In genomic region chrX:159606936-159607335, GRCm38 (mm10) we compare ENCODE assay signal across 8 mouse cellular contexts. TPM values are rescaled to one million over a fixed set of nuclear protein-coding genes. Genes with fewer than 3 reads are reported as not detected.
A peak's percentile ranks its signal among the peaks of the same experiment; 100 is the strongest.
DNase-seq lines count a peak whose midpoint lies in the region.

No protein-coding gene starts in this region.

- DNase-seq in adrenal gland, postnatal 10 days = peak; percentile 14
- DNase-seq in adrenal gland, postnatal 25 days = no peak
- peak; percentile 11 to 24 for DNase-seq in layer of hippocampus, postnatal 10 days (ENCODE audit: low spot score in 2 of 2)
- DNase-seq in layer of hippocampus, postnatal 36 days = no peak
- DNase-seq in MN1 (ENCODE audit: low spot score) = peak; percentile 42
- DNase-seq in induced T-regulatory cell, adult 2 months (ENCODE audit: low read depth) = peak; percentile 90
- DNase-seq in frontal cortex, postnatal 10 days (ENCODE audit: low spot score in 2 of 2) = no peak
- DNase-seq in heart, embryonic 10.5 days (ENCODE audit: low spot score) = no peak

- no peak overlapping the region for H3K4me3 ChIP-seq in heart, embryonic 10.5 days

- no peaks in the 10 kb centered on the region for H3K9me3 ChIP-seq in heart, embryonic 10.5 days

- 43% methylated on average over 6 of the region's 6 CpGs for WGBS in heart, embryonic 10.5 days

- H3K27me3 ChIP-seq in heart, embryonic 10.5 days (ENCODE audit: insufficient read depth, poor library complexity, severe bottlenecking) = no peaks in the 10 kb centered on the region

- no peaks in the 10 kb centered on the region for H3K4me1 ChIP-seq in heart, embryonic 10.5 days

- H3K36me3 ChIP-seq in heart, embryonic 10.5 days = no peaks in the 10 kb centered on the region

- H3K27ac ChIP-seq in heart, embryonic 10.5 days = no peak overlapping the region

RNA-seq across cellular contexts. Expression of gene Sh3kbp1, which starts 20.1 kb away (rescaled TPM):
- 10 to 100 TPM; 52.6 to 58.7 TPM for total RNA-seq in adrenal gland, postnatal 10 days (2021)
- 20.9 and 28.5 TPM in 2 replicates for total RNA-seq in adrenal gland, postnatal 25 days (2021)
- 10 to 100 TPM; 57.8 to 67.0 TPM for total RNA-seq in layer of hippocampus, postnatal 10 days (2021)
- total RNA-seq in layer of hippocampus, postnatal 36 days (2021) = 10 to 100 TPM; 37.1 to 39.1 TPM
- 54.1 and 80.8 TPM in 2 replicates for polyA plus RNA-seq in heart, embryonic 10.5 days (2016; fragmentation: Nextera tagmentation; extraction: Ambion mirVana)

Comparison
In these comparisons a context has a peak if more than half of its experiments do, and no peak if none do; other contexts are left out.
1. DNase-seq: peak in adrenal gland, postnatal 10 days (single experiment), layer of hippocampus, postnatal 10 days (2 of 2), MN1 (single experiment) and induced T-regulatory cell, adult 2 months (single experiment); none in adrenal gland, postnatal 25 days (single experiment), layer of hippocampus, postnatal 36 days (0 of 2), frontal cortex, postnatal 10 days (0 of 2) and heart, embryonic 10.5 days (single experiment).